Mouse (Mus musculus): Measurements from ENCODE around the gene Ing3.

The Ing3 gene

DNA sequence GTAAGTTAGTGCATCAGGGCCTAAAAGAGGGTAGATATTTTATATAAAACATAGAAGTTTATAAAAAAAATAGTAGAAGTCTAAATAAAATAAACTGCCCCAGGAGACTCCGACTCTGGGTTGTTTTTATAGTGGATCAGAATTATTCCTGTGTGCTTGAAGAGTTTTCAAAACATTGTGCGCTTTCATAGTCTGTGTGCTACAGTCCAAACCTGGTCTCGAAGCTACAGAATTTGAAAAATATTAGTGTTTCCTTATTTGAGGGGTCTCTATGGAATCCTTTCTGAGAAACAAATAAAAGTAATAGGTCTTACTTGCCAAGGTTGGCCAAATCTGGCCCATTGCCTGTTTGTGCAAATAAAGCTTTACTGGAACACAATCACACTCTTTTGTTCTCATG is 71.9 kb downstream of the Ing3 start:
- DNase-seq (ENCODE audit: low read depth, low spot score), result no peak

DNA sequence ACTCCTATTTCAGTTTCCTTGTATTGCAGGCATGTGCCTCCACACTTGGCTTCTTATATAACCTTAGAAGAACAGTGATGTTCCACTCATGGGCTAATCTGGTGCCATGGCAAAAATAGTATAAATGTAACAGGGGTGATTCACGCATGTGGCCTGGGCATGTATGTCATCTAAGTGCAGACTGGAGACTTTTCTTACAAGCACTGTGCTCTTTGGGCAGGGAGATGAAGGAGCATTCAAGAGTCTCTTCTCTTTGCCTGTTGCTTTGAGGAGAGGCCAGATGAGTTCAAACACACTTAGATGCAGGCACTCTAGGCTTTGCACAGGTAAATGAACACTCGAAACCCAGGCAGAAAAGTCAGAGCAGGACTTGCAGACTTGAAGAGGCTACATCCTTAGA is 74.8 kb downstream of the Ing3 start:
- no peak for DNase-seq (ENCODE audit: low read depth, low spot score)

Data from A20 (cell line).